Mouse (Mus musculus): Measurements from ENCODE around the gene Lrguk. TPM values are rescaled to one million over a fixed set of nuclear protein-coding genes. Genes with fewer than 3 reads are reported as not detected.

The Lrguk gene
- total RNA-seq (2017): 0.19 and 2.8 TPM in 2 replicates

DNA sequence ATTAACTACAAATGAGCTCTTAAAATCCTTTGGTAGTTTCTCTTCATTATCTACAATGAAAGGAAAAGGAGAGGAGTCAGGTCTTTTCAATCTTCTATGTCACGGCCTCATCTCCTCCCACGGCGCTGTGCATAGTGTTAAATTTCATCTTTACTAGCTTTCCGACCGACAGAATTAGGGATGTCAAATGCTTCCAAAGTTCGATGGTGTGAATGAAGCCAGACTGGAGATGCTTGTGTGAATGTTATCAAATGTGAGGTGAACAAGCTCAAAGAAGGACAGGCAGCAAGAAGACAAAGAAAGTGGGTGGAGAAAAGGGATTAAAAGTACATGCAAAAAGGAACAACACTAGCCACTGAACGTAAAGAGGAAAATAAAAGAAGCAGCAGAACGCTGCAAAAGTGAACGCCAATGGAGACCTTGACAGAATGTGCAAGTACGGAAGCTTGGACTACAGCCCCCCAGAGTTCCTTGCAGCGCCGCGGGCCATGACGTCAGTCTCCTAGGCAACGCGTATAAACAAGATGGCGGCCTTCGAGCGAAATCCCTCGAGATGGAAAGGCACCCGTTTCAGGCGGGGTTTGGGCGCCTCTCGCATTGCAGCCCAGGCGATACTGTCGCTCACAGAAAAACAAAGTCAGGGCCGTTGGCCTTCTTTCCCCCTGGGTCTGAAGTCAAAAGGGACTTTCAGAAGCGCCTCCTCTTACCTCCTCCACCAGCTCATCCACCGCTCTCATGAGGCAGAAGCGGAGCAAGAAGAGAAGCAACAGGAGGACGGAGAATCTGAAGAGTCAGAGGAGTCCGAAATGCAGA lies at the start of gene Lrguk:
TSS of gene Lrguk (plus strand) at position 516 of the 813 bp plus-strand sequence.
- peak; percentile 98 for ATAC-seq (replicated peaks in 1 of 2; ENCODE audit: insufficient read depth in 1 of 2, low FRiP score in 2 of 2, low TSS enrichment in 1 of 2, low read depth in 1 of 2, poor library complexity in 2 of 2, severe bottlenecking in 2 of 2)

DNA sequence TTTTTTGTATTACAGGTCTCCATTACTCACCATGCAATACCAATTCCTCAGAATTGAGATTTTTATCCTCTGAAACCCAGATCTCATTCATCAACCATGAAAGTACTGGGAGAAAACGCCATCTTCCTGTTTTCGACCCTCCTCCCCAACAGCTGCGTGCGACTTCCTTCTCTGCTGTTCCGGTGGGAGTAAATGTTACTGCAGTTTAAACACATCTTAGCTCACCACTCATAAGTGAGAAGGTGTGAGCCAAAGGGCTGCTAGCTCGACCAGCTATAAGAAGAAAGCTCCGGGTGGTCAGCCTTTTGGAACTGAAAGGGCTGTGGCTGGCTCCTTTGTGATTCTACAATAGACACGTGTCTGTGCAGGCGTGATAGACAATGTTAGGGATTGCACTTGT lies 46.5 kb upstream of the Lrguk start:
- peak in 1 of 2 experiments; percentile 48; a peak in 1 of 4 replicates for ATAC-seq (replicated peaks in 1 of 2; ENCODE audit: insufficient read depth in 1 of 2, low FRiP score in 2 of 2, low TSS enrichment in 1 of 2, low read depth in 1 of 2, poor library complexity in 2 of 2, severe bottlenecking in 2 of 2)

DNA sequence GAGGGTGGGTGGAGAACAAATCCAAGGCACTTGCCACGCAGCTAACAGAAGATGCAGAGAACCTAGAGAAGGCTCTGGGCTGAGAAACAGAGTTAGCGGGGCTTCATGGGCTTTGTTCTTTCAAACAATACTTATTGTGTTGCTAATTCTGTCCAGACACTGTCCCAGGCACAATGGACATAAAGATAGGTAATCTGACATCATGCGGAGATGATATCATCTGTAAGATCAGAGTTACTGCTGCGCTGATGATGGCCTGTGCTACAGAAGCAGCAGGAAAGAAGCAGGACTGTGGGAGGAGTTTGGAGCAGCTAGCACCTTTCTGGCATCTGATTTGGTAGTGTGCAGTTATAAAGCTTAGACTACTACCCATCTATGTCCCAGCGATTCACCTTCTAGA lies 42.1 kb upstream of the Lrguk start:
- no peak for ATAC-seq (replicated peaks in 1 of 2; ENCODE audit: insufficient read depth in 1 of 2, low FRiP score in 2 of 2, low TSS enrichment in 1 of 2, low read depth in 1 of 2, poor library complexity in 2 of 2, severe bottlenecking in 2 of 2)

DNA sequence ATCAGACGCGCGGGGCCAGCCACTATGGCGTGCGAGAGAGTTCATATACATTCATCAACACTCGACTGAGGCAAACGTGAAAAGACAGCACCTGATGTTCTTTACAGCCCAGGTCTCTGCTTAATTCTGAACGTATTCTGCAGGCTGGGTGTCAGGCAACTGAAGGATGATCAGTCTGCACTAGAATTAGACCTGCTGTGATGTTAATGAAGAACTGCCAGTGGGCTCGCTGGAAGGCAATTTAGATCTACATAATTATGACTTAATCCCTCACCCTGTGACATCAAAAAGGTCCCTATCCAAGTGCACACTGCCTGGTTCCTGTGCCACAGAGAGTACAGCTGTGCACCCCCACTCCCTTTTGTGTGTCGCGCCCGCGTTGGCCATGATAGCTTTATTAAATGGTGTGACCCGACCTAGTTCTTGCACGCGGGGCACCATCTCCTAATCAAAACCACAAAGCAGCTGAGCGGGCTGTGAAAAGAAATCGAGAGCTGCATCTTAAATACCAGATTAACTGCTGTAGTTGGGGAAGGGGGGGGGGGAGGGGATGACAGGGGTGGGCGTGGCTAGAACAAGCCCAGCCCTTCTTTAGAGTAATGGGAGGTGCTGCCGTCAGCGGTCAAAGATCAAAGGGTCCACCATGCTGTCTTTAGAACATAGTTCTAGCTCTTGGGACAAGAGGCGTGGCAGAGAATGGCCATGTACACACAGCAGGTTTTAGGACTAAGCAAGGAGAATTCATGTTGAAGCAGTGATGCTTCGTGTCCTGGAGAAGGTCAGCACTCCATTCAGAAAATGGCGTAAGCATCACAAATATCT lies 36.8 kb upstream of the Lrguk start:
- no peak for ATAC-seq (replicated peaks in 1 of 2; ENCODE audit: insufficient read depth in 1 of 2, low FRiP score in 2 of 2, low TSS enrichment in 1 of 2, low read depth in 1 of 2, poor library complexity in 2 of 2, severe bottlenecking in 2 of 2)

- no peak for ATAC-seq (replicated peaks in 1 of 2; ENCODE audit: insufficient read depth in 1 of 2, low FRiP score in 2 of 2, low TSS enrichment in 1 of 2, low read depth in 1 of 2, poor library complexity in 2 of 2, severe bottlenecking in 2 of 2)
These were observed 35.4 kb upstream of the Lrguk start for GRCm38 (mm10) chr6:33993842-33994241.

GRCm38 (mm10) chr6:33998590-33998989 lies 30.7 kb upstream of the Lrguk start:
- ATAC-seq (replicated peaks in 1 of 2; ENCODE audit: insufficient read depth in 1 of 2, low FRiP score in 2 of 2, low TSS enrichment in 1 of 2, low read depth in 1 of 2, poor library complexity in 2 of 2, severe bottlenecking in 2 of 2): no peak

DNA sequence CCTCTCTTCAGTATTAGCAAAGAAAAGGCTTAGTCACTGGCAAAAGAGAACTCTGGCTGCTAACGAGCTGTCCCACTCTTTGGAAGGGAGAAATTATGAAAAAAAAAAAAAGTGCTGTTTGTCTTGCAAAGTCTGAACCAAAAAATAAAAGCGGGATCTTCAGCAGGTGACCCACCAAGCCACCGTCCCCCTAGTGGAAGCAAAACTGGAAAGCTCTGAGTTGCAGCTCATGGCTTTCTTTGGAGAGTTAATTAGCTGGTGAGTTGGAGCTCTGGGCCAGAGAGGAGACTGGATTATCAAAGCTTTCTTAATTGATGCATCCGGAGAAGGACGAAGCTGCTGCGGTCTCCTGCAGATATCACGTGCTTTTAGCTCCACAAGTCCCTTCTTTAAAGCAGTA lies 29.7 kb upstream of the Lrguk start:
- ATAC-seq (replicated peaks in 1 of 2; ENCODE audit: insufficient read depth in 1 of 2, low FRiP score in 2 of 2, low TSS enrichment in 1 of 2, low read depth in 1 of 2, poor library complexity in 2 of 2, severe bottlenecking in 2 of 2): no peak

DNA sequence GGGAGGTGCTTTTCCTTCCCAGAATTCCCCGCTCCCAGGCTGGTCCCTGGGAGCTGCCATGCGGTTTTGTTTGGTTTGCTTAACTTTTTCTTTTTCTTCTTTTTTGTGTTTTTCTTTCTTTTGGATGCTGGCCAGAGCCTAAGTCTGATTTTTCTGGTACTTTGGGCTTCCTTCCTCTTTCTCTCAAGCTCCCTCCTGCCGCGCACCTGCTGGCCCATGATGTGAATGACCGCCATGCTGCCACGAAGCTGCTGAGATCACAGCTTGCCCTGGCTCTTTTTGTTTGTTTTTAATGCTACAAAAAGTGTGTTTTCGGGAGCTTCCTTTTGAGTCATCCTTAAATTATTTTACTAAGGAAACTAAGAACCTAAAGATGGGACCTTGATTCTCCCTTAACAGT lies 28.6 kb upstream of the Lrguk start:
- ATAC-seq (replicated peaks in 1 of 2; ENCODE audit: insufficient read depth in 1 of 2, low FRiP score in 2 of 2, low TSS enrichment in 1 of 2, low read depth in 1 of 2, poor library complexity in 2 of 2, severe bottlenecking in 2 of 2): peak; percentile 94 to 99

DNA sequence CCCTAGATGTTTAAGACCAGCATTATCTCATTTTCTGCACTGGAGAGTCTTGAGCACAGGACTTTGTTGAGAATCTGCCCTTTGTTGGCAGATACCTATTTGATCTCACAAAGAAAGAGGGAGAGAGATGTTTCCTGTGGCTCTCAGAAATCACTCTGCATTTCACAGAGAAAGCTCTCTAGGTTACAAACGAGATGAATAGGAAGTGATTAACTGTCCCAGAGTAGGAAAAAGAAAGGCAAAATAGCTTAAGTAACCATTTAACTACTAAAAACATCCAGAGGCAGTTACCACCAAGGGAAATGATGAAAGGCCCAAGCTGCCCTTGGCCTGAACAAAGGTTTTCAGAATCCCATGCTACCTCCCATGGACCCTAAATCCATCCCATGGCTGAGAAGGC lies 26.2 kb upstream of the Lrguk start:
- no peak for ATAC-seq (replicated peaks in 1 of 2; ENCODE audit: insufficient read depth in 1 of 2, low FRiP score in 2 of 2, low TSS enrichment in 1 of 2, low read depth in 1 of 2, poor library complexity in 2 of 2, severe bottlenecking in 2 of 2)

DNA sequence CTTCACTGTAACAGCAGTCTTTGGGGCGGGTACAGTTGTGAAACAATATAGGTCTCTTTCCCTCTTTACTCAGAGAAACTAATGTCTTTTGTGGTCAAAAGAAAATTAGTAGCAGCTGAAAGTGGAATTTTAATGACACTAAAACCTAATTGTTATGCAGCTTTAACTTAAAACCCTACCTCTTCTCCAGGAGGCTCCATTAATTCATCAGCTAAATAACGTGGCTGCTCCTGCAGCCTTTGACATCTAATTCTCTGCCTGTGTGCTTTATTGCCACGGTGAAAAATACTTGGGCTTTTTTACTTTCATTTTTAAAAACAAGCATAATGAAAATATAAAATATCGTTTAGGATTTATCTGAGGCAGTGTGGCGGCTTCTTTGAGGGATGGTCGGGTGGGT lies 15.8 kb upstream of the Lrguk start:
- no peak for ATAC-seq (replicated peaks in 1 of 2; ENCODE audit: insufficient read depth in 1 of 2, low FRiP score in 2 of 2, low TSS enrichment in 1 of 2, low read depth in 1 of 2, poor library complexity in 2 of 2, severe bottlenecking in 2 of 2)

GRCm38 (mm10) chr6:34029746-34030027 lies 439 bp downstream of the Lrguk start:
- peak in 1 of 2 experiments; percentile 38; a peak in 2 of 4 replicates for ATAC-seq (replicated peaks in 1 of 2; ENCODE audit: insufficient read depth in 1 of 2, low FRiP score in 2 of 2, low TSS enrichment in 1 of 2, low read depth in 1 of 2, poor library complexity in 2 of 2, severe bottlenecking in 2 of 2)

- no peak for ATAC-seq (replicated peaks in 1 of 2; ENCODE audit: insufficient read depth in 1 of 2, low FRiP score in 2 of 2, low TSS enrichment in 1 of 2, low read depth in 1 of 2, poor library complexity in 2 of 2, severe bottlenecking in 2 of 2)
These were observed 4.8 kb downstream of the Lrguk start for GRCm38 (mm10) chr6:34034096-34034495.

- no peak for ATAC-seq (replicated peaks in 1 of 2; ENCODE audit: insufficient read depth in 1 of 2, low FRiP score in 2 of 2, low TSS enrichment in 1 of 2, low read depth in 1 of 2, poor library complexity in 2 of 2, severe bottlenecking in 2 of 2)
These were observed 5.6 kb downstream of the Lrguk start for GRCm38 (mm10) chr6:34034577-34035461.

DNA sequence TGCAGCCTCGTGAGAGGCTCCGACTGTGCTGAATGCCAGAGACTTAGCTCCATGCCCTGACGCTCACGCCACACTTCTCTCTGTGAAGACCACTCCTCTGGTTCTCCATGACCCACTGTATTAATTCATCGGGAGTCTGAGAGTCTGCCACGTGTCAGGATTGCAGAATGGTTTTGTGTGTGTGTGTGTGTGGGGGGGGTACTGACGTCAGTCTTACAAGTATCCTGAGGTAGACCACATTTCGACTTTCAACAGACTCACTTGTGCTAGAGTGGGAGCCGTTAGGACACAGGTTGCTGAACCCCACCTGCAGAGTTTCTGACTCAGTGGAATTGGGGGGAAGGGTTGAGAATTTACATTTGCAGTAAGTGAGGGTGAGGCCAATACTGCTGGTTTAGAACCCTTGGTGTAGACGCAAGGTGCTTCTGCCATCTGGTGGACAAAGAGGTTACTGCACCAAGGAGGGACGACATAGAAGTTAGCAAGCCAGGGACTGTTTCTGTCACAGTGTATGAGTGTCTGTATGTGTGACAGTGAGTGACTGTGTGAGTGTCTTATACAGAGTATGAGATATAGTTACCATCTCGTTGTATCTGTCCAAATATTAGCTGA lies 11.5 kb downstream of the Lrguk start:
- ATAC-seq (replicated peaks in 1 of 2; ENCODE audit: insufficient read depth in 1 of 2, low FRiP score in 2 of 2, low TSS enrichment in 1 of 2, low read depth in 1 of 2, poor library complexity in 2 of 2, severe bottlenecking in 2 of 2): peak; percentile 84 to 85

DNA sequence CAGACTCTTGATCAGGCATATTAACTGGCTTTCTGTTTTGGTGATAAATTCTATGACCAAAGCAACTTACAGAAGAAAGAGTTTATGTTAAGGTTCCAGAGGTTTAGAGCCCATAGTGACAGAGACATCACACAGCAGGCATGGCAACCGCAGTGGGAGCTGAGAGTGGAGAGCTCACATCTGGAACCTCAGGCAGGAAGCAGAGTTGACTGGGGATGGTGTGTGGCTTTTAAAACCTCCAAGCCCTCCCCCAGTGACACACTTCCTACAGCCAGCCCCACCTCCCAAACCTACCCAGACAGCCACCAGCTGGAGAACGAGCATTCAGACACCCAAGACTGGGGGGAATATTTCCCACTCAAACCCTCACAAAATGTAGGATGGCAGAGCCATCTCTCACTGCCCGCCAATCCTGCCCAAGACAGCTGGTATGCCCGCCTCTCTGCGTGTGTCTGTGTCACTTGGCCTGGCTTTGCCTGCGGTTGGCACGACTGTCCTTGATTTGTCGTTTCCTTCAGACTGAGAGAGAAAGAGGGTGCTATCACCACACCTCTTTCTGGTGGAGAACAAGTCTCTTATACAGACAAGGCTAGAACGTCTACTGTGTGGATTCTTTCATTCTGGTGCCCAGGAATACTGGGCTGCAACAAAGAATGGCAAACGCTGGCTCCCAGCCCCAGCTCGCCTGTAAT lies 12.5 kb downstream of the Lrguk start:
- no peak for ATAC-seq (replicated peaks in 1 of 2; ENCODE audit: insufficient read depth in 1 of 2, low FRiP score in 2 of 2, low TSS enrichment in 1 of 2, low read depth in 1 of 2, poor library complexity in 2 of 2, severe bottlenecking in 2 of 2)

DNA sequence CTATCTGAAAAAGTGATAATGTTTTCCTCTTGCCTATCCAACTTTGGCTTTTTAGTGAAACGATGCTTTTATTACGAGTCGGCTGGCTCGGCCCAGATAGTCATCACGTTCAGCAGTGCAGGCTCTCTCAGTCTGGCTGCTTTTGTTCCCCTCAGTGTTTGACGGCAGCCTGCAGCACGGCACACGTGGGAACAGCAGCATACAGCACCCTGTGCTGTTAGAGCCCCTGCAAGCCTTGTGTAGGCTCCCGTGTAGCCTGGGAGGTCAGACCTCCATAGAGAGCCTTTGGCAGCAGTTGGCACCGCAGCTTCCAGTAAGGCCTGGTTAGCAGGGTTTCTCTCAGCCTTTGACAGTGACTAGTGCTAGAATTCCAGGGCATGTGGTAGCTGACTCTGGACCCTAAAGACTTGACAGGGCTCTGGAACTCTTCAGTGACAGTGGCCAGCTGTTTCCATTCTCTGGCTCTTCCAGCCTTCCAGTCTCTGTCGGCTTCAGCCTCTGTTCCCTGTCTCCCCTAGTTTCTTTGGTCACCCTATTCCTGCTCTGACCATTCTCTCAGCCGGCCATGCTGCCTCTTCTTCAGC lies 15.1 kb downstream of the Lrguk start:
- no peak for ATAC-seq (replicated peaks in 1 of 2; ENCODE audit: insufficient read depth in 1 of 2, low FRiP score in 2 of 2, low TSS enrichment in 1 of 2, low read depth in 1 of 2, poor library complexity in 2 of 2, severe bottlenecking in 2 of 2)
